8 mouse cellular contexts compared by ENCODE assay signal in genomic region chr16:34573856-34574491, GRCm38 (mm10). TPM values are rescaled to one million over a fixed set of nuclear protein-coding genes. Genes with fewer than 3 reads are reported as not detected.
DNase-seq lines count a peak whose midpoint lies in the region; ATAC-seq and TF ChIP-seq lines count a peak whose summit lies in the region.

No protein-coding gene starts in this region.

- peak; percentile 54 to 59 for DNase-seq in layer of hippocampus, postnatal 10 days (ENCODE audit: low spot score in 2 of 2)
- DNase-seq in layer of hippocampus, postnatal 25 days (ENCODE audit: extremely low spot score in 1 of 2, low spot score in 1 of 2): no peak
- DNase-seq in Patski (ENCODE audit: low read depth, low spot score): no peak
- peak; percentile 26 for DNase-seq in embryonic facial prominence, embryonic 11.5 days (ENCODE audit: low spot score)
- DNase-seq in hindbrain, embryonic 11.5 days (ENCODE audit: low spot score): no peak
- DNase-seq in lung, postnatal 10 days: peak; percentile 25
- DNase-seq in adrenal gland, adult (ENCODE audit: inconsistent age in 2 of 2, low spot score in 1 of 2): no peak
- DNase-seq in urinary bladder, postnatal 25 days (ENCODE audit: low spot score): no peak

- no peak for TF ChIP-seq CTCF in Patski (IDR thresholded peaks at IDR 0.05)

- H3K4me3 ChIP-seq in embryonic facial prominence, embryonic 11.5 days (ENCODE audit: low read depth, low read length): peak overlapping the region; percentile 93
- H3K4me3 ChIP-seq in hindbrain, embryonic 11.5 days (ENCODE audit: low read depth, low read length): peak overlapping the region; percentile 82

- ATAC-seq in Patski: peak; percentile 40
- ATAC-seq in embryonic facial prominence, embryonic 11.5 days (replicated peaks; ENCODE audit: insufficient number of reproducible peaks, low FRiP score, low TSS enrichment, low read depth): peak; percentile 58
- peak; percentile 81 for ATAC-seq in hindbrain, embryonic 11.5 days (ENCODE audit: low FRiP score)

- H3K27ac ChIP-seq in embryonic facial prominence, embryonic 11.5 days (replicated peaks; ENCODE audit: low read depth, low read length): peak overlapping the region; percentile 89
- H3K27ac ChIP-seq in hindbrain, embryonic 11.5 days (ENCODE audit: low read depth, low read length): peak overlapping the region; percentile 97

- H3K9ac ChIP-seq in embryonic facial prominence, embryonic 11.5 days (replicated peaks; ENCODE audit: low read length): peak overlapping the region; percentile 98
- H3K9ac ChIP-seq in hindbrain, embryonic 11.5 days (ENCODE audit: low read depth, low read length): peak overlapping the region; percentile 88

- H3K4me1 ChIP-seq in embryonic facial prominence, embryonic 11.5 days (ENCODE audit: control insufficient read depth, insufficient read depth, low read length): no peaks in the 10 kb centered on the region; the same call in 1 of the 2 replicates
- peaks cover 4% of the 10 kb centered on the region; the same call in 1 of the 2 replicates for H3K4me1 ChIP-seq in hindbrain, embryonic 11.5 days (replicated peaks; ENCODE audit: control insufficient read depth, insufficient read depth, low read length)

- H3K27me3 ChIP-seq in Patski: no peaks in the 10 kb centered on the region
- no peaks in the 10 kb centered on the region for H3K27me3 ChIP-seq in embryonic facial prominence, embryonic 11.5 days (ENCODE audit: control insufficient read depth, insufficient read depth, low read length)
- H3K27me3 ChIP-seq in hindbrain, embryonic 11.5 days (ENCODE audit: control insufficient read depth, insufficient read depth, low read length): no peaks in the 10 kb centered on the region

- no peaks in the 10 kb centered on the region for H3K36me3 ChIP-seq in embryonic facial prominence, embryonic 11.5 days (replicated peaks; ENCODE audit: control insufficient read depth, insufficient read depth, low read depth, low read length)
- H3K36me3 ChIP-seq in hindbrain, embryonic 11.5 days (ENCODE audit: control insufficient read depth, insufficient read depth, low read length): no peaks in the 10 kb centered on the region

- H3K4me2 ChIP-seq in embryonic facial prominence, embryonic 11.5 days (ENCODE audit: low read depth, low read length): peak overlapping the region; percentile 92
- H3K4me2 ChIP-seq in hindbrain, embryonic 11.5 days (replicated peaks; ENCODE audit: low read depth, low read length): peak overlapping the region; percentile 67

- CTCF ChIA-PET in Patski (lab: Charles Lee): interaction anchor here (0.5 to 2.6 kb wide), 6 partner anchors 14 to 215 kb away, joined by 3 to 11 read pairs (median 3); no protein-coding TSS in a partner anchor

- no peaks in the 10 kb centered on the region for H3K9me3 ChIP-seq in embryonic facial prominence, embryonic 11.5 days (replicated peaks; ENCODE audit: control insufficient read depth, low read length)
- H3K9me3 ChIP-seq in hindbrain, embryonic 11.5 days (ENCODE audit: control insufficient read depth, low read length): no peaks in the 10 kb centered on the region

- POLR2A ChIA-PET in Patski (lab: Charles Lee): interaction anchor here (0.6 to 1.2 kb wide), 3 partner anchors 14 to 56 kb away, joined by 3 to 11 read pairs (median 4); no protein-coding TSS in a partner anchor

- WGBS in embryonic facial prominence, embryonic 11.5 days: under 1% methylated on average over 39 of the region's 42 CpGs
- 0% methylated on average over 17 of the region's 42 CpGs for WGBS in hindbrain, embryonic 11.5 days

- in situ Hi-C loops in Patski (cut with MboI; ENCODE audit: low pct_unique_long_range_greater_than_20kb): loop anchor here (5.0 to 25.0 kb wide), 2 partner anchors 37 to 712 kb away; no protein-coding TSS in a partner anchor

RNA-seq across cellular contexts. Expression of gene Kalrn, which starts 0.6 kb away (rescaled TPM):
- 100 to 1,000 TPM; 312 to 341 TPM for total RNA-seq in layer of hippocampus, postnatal 10 days (2021)
- 100 to 1,000 TPM; 456 to 578 TPM for total RNA-seq in layer of hippocampus, postnatal 25 days (2021)
- 25.1 TPM for polyA plus RNA-seq in Patski (2021)
- 12.0 and 13.4 TPM in 2 replicates for polyA plus RNA-seq in embryonic facial prominence, embryonic 11.5 days (2014; fragmentation: Nextera tagmentation; extraction: Ambion mirVana)
- polyA plus RNA-seq in hindbrain, embryonic 11.5 days (2014; fragmentation: Nextera tagmentation; extraction: Ambion mirVana): 20.8 and 25.6 TPM in 2 replicates

Comparison
In these comparisons a context has a peak if more than half of its experiments do, and no peak if none do; other contexts are left out.
1. DNase-seq: peak in layer of hippocampus, postnatal 10 days (2 of 2), embryonic facial prominence, embryonic 11.5 days (single experiment) and lung, postnatal 10 days (single experiment); none in layer of hippocampus, postnatal 25 days (0 of 2), Patski (single experiment), hindbrain, embryonic 11.5 days (single experiment), adrenal gland, adult (0 of 2) and urinary bladder, postnatal 25 days (single experiment).
2. Peak in every context shown above with its lines, with median percentiles within 50 percentile points of each other: ATAC-seq.